Mouse (Mus musculus) megakaryocyte, embryonic 14.5 days (primary cell): Measurements from ENCODE around the gene Chmp4b. TPM values are rescaled to one million over a fixed set of nuclear protein-coding genes. Genes with fewer than 3 reads are reported as not detected.
A peak's percentile ranks its signal among the peaks of the same experiment; 100 is the strongest.

Experiments
- H3K27me3 ChIP-seq: replicated peaks from 2 replicates; pipeline ENCODE3; 2012; ENCODE audit warnings: inconsistent platforms
- H3K36me3 ChIP-seq: replicated peaks from 2 replicates; pipeline ENCODE3; 2012; ENCODE audit warnings: low read length, inconsistent platforms, mixed read lengths
- H3K4me1 ChIP-seq: 2 replicates; pipeline ENCODE4 v1.6.1; 2012; ENCODE audit warnings: inconsistent platforms
- H3K4me3 ChIP-seq: replicated peaks from 2 replicates; pipeline ENCODE3; 2012; ENCODE audit warnings: moderate library complexity, mild to moderate bottlenecking, inconsistent platforms
- H3K9me3 ChIP-seq: 2 replicates; pipeline ENCODE4 v1.6.1; 2012; ENCODE audit warnings: inconsistent platforms
- FLI1 ChIP-seq: IDR thresholded peaks from 2 replicates; pipeline ENCODE4 v1.6.1; 2012; ENCODE audit warnings: low read length, inconsistent platforms, mixed read lengths
- GATA1 ChIP-seq: IDR thresholded peaks from 3 replicates; pipeline ENCODE4 v1.6.1; 2012; ENCODE audit warnings: mixed read lengths, low read length, inconsistent platforms, borderline replicate concordance
- polyA plus RNA-seq: library from polyadenylated mRNA; stranded (reverse); fragments of >175 nt; gene quantifications from 2 replicates; pipeline ENCODE4 v1.2.3, GENCODE M21; 2012; ENCODE audit warnings: low replicate concordance; ENCODE audit not compliant: insufficient read depth

The Chmp4b gene
- polyA plus RNA-seq, 1 experiment: 221 TPM

DNA sequence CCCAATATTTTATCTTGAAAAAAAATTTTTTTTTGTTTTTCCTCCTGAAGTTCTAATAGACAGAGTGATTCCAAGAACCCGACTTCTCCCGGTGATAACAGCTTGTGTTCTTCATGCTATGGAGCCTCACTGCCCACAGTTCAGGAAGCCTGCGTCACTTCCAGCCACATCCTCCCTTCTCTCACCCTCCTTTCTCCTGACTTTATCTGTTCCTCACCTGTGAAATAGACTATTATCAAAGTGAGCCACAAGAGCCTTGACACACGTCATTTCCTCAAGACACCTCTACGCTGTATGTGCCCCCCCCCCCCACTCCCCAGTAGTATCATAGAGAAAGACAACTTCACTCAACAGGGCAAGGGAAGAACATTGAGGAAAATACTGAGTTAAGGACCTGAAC lies 35.8 kb upstream of the Chmp4b start:
- no peaks in the 10 kb centered on the region for H3K27me3 ChIP-seq
- H3K36me3 ChIP-seq: peaks cover 24% of the 10 kb centered on the region
- no peaks in the 10 kb centered on the region for H3K9me3 ChIP-seq
- H3K4me3 ChIP-seq: peak overlapping the region; percentile 88
- H3K4me1 ChIP-seq: peaks cover 71% of the 10 kb centered on the region
- TF ChIP-seq FLI1 (no peak), GATA1 (no peak)

DNA sequence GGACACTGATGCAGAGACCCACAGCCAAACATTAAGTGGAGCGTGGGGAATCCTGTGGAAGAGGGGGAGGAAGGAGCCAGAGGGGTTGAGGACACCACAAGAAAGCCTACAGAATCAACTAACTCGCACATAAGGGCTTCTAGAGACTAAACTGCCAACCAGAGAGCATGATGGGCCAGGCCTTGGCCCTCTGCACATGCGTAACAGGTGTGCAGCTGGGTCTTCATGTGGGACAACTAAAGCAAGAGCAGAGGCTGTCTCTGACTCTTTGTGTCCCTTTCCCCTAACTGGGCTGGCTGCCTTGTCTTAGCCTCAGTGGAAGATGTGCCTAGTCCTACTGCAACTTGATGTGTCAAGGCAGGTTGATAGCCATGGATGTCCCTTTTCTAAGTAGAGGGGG lies 34.4 kb upstream of the Chmp4b start:
- Histone ChIP-seq H3K9me3 (no peaks in the 10 kb centered on the region), H3K4me1 (peaks cover 69% of the 10 kb centered on the region), H3K36me3 (peaks cover 31% of the 10 kb centered on the region), H3K27me3 (no peaks in the 10 kb centered on the region), H3K4me3 (peak overlapping the region; percentile 38)
- TF ChIP-seq GATA1: no peak
- no peak for TF ChIP-seq FLI1

DNA sequence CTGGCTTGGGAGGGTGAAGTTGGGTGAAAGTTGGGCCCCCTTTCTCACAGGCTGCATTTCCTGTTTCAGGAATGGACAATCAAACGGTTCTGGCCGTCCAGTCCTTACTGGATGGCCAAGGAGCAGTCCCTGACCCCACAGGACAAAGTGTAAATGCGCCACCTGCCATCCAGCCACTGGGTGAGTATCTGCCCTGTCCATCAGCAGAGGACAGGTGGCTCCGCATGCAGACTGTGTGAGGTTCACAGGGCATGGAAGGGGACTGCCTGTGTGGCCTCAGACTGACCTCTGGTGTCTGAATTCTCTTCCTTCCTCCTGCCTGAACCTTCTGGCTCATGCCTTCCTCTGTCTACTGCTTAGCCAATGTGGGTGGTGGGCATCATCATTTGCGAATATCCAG lies 29.8 kb upstream of the Chmp4b start:
- H3K9me3 ChIP-seq: peaks cover 12% of the 10 kb centered on the region; the same call in 1 of the 2 replicates
- peaks cover 76% of the 10 kb centered on the region for H3K36me3 ChIP-seq
- TF ChIP-seq GATA1 (no peak), FLI1 (no peak)
- peak overlapping the region; percentile 15 for H3K4me3 ChIP-seq
- H3K27me3 ChIP-seq: no peaks in the 10 kb centered on the region
- peaks cover 27% of the 10 kb centered on the region for H3K4me1 ChIP-seq

DNA sequence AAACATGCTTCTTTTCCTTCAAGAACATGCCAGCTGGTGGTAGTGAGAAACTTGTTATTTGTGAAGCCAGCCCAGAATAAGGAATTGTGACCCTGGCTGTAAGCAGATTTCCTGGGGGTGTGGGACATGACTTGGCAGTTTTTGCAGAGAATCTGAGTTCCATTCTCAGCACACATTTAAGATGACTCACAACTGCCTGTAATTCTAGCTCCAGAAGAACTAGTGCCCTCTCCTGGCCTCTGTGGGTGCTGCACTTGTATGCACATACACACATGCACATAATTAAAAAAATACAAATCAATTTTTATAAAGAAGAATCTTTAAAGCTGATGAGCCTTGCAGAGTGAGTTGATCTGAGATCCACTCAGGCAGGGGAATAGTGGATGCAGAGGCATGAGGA lies 27.4 kb upstream of the Chmp4b start:
- no peaks in the 10 kb centered on the region for H3K27me3 ChIP-seq
- TF ChIP-seq FLI1 (no peak), GATA1 (no peak)
- peaks cover 87% of the 10 kb centered on the region for H3K36me3 ChIP-seq

DNA sequence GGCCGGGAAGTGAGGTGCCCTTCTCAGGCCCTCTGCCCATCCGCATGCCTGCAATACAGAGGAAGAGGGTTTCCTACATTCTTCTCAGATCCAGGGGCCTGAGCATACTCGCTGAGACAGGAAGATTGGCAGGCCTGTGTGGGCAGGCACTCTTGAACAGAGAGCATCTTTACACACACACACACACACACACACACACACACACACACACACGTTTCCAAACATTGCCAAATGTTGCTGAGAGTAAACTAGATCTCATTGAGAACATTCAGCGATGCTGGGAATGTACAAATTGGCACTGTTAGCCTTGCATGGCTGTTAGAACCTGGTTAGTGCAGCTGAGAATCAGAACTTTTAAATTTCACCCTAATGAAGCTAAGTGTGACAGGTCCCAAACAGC lies 21.0 kb upstream of the Chmp4b start:
- H3K9me3 ChIP-seq: no peaks in the 10 kb centered on the region
- H3K36me3 ChIP-seq: peaks cover 91% of the 10 kb centered on the region
- TF ChIP-seq GATA1: no peak
- no peak for TF ChIP-seq FLI1
- no peaks in the 10 kb centered on the region for H3K27me3 ChIP-seq
- no peak overlapping the region for H3K4me3 ChIP-seq
- H3K4me1 ChIP-seq: no peaks in the 10 kb centered on the region; the same call in 1 of the 2 replicates

More for the DNA sequence above, 27.4 kb upstream of the Chmp4b start:
- H3K4me1 ChIP-seq: peaks cover 20% of the 10 kb centered on the region
- no peak overlapping the region for H3K4me3 ChIP-seq
- H3K9me3 ChIP-seq: peaks cover 12% of the 10 kb centered on the region; the same call in 1 of the 2 replicates

DNA sequence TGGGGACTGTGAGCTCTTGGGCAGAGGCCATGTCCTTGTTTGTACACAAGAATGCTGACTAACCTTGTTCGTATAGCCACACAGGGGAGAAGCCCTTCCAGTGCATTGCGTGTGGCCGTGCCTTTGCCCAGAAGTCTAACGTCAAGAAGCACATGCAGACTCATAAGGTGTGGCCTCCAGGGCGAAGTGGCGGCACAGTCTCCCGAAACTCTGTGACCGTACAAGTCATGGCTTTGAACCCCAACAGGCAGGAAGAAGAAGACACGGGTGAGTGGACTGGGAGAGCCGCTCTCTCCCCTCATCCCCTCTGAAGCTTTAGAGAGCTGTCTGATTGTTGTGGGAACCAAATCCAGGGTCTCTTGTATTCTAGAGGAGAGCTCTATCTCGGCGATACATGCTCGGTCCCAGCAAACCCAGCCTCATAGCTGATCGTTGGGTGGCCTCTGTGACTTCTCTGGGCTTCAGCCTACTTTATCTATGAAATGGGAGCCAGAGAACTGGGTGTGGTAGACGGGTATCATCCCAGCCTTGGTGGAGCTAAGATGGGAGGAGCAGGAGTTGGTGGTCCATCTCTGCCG lies 19.2 kb upstream of the Chmp4b start:
- peaks cover 89% of the 10 kb centered on the region for H3K36me3 ChIP-seq
- TF ChIP-seq FLI1 (no peak), GATA1 (no peak)
- H3K4me3 ChIP-seq: no peak overlapping the region
- H3K27me3 ChIP-seq: no peaks in the 10 kb centered on the region
- no peaks in the 10 kb centered on the region for H3K9me3 ChIP-seq
- no peaks in the 10 kb centered on the region; the same call in 1 of the 2 replicates for H3K4me1 ChIP-seq

DNA sequence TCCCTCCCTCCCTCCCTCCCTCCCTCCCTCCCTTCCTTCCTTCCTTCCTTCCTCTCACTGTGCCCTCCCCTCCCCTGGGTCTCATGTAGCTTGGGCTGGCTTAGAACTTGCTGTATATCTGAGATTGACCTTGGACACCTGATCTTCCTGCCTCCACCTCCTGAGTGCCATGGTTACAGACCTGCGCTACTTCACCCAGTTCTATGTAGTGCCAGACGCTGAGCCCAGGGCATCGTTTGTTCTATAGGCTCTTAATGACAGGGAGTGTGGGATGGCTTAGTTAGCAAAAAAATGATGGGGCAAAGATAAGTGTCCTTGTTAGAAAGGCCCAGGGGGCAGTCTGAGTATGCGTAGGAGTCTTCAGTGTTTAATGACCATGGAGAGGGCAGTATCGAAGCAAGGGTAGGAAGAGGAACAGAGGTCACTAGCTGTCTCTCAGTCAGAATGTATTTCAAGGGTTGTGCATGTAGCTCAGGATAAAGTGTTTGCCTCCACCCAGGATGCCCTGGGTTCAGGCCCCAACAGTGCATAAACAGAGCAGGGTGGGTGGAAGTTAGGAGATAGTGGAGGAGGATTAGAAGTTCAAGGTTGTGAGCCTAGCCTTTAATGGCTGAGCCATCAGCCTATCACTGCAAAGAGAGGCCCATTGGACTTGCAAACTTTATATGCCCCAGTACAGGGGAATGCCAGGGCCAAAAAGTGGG lies 18.3 kb upstream of the Chmp4b start:
- peaks cover 92% of the 10 kb centered on the region for H3K36me3 ChIP-seq
- no peaks in the 10 kb centered on the region; the same call in 1 of the 2 replicates for H3K4me1 ChIP-seq
- H3K9me3 ChIP-seq: peaks cover 5% of the 10 kb centered on the region
- TF ChIP-seq GATA1 (no peak), FLI1 (no peak)
- H3K4me3 ChIP-seq: no peak overlapping the region
- no peaks in the 10 kb centered on the region for H3K27me3 ChIP-seq

DNA sequence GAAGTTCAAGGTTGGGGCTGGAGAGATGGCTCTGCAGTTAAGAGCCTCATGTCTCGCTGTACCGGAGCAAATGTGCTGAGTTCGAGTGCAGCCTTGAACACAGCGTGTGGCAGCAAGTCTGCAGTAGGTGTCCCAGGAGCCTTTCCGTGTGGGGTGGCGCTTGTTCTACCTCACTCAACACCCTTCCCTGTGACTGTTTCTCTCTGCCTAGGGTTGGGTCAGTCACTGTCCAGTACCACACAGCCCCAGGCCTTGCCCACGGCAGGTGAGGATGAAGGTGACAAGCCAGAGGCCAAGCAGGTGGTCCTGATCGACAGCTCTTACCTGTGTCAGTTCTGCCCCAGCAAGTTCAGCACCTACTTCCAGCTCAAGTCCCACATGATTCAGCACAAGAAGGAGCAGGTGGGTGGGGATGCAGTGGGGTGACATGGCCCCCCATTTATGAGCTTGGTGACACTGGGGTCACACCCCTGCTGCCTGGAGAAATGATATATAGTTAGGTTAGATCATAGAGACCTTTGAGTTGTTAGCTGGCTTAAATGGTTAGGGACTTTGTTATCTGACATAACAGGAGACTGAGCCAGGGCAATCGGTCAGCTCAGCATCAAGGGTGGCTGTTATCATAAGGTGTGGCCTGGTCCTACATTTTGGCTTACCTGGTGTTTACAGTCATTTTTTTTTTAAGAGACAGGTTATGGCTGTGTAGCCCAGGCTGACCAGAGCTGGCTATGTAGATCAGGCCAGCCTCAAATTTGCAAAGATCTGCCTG lies 17.4 kb upstream of the Chmp4b start:
- peaks cover 91% of the 10 kb centered on the region for H3K36me3 ChIP-seq
- peaks cover 9% of the 10 kb centered on the region for H3K9me3 ChIP-seq
- no peaks in the 10 kb centered on the region for H3K27me3 ChIP-seq
- no peak for TF ChIP-seq FLI1
- no peak for TF ChIP-seq GATA1
- H3K4me3 ChIP-seq: no peak overlapping the region
- H3K4me1 ChIP-seq: no peaks in the 10 kb centered on the region; the same call in 1 of the 2 replicates

DNA sequence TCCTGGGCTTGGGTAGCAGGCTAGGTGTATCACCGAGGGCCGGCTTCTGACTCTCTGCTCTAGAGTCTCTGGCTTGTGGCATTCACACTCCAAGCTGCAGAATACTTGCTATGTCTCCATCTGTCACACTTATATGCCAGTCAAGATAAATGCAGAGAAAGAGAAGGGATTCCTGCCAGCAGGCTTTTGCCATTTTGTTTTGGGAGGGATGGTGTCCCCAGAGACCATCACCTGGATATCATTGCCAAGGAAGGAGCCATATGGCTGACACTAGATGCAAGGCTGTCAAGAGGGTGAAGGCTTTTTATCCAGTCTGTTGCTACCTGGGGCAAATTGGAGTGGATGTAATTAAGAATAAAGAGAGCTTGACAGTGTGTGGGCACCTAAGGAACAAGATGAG lies 15.7 kb upstream of the Chmp4b start:
- H3K9me3 ChIP-seq: peaks cover 9% of the 10 kb centered on the region
- H3K27me3 ChIP-seq: no peaks in the 10 kb centered on the region
- H3K4me1 ChIP-seq: no peaks in the 10 kb centered on the region; the same call in 1 of the 2 replicates
- H3K4me3 ChIP-seq: no peak overlapping the region
- H3K36me3 ChIP-seq: peaks cover 92% of the 10 kb centered on the region
- no peak for TF ChIP-seq FLI1
- no peak for TF ChIP-seq GATA1

DNA sequence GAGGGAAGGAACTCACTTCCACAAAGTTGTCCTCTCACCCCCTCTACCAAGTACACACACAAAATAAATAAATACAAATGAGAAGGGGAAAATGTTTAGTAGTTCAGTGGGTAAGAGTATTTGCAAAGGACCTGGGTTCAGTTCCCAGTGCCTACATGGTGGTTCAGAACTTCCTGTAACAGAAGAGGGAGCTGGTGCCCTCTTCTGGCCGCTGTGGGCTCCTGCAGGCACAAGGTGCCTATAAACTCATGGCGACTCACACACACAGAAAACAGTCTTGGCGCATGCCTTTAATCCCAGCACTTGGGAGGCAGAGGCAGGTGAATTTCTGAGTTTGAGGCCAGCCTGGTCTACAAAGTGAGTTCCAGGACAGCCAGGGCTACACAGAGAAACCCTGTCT lies 13.0 kb upstream of the Chmp4b start:
- Histone ChIP-seq H3K36me3 (peaks cover 92% of the 10 kb centered on the region), H3K4me3 (no peak overlapping the region), H3K9me3 (peaks cover 9% of the 10 kb centered on the region), H3K4me1 (no peaks in the 10 kb centered on the region), H3K27me3 (no peaks in the 10 kb centered on the region)
- TF ChIP-seq GATA1 (no peak), FLI1 (no peak)
